Mouse (Mus musculus): Measurements from ENCODE around the gene Fgf13.

DNA sequence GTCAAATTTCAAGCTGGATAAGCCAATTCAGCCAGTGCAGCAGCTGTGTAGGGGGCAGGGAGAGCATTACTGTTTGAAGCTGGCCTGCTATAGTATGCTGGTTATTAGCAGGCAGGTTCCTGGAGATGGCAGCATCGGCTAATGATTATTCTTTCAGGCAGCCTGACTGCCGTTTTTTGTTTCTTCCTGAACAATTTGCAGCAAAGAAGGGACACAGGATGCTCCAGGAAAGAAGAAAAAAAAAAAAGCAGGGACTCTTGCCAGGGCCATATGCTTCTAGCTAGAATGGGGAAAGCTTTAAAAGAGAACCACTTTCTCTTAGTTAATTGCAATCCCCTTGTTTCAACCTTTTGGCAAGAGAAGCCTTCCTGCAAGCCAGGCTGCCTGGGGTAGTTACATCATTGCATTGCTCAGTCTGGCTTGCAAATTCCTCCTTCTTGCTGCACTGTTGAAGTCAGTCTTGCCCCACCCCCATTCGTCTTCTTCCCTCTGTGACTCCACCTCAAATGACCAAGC lies 388.7 kb downstream of the Fgf13 start:
- no peak for TF ChIP-seq POLR2A (IDR thresholded peaks at IDR 0.05; ENCODE audit: control insufficient read depth, low read depth, low read length)
- no peak for TF ChIP-seq CTCF (IDR thresholded peaks at IDR 0.05; ENCODE audit: control insufficient read depth, insufficient read depth, insufficient replicate concordance, low read depth, low read length)
